Mouse (Mus musculus) bone marrow macrophage, adult 2 months (primary cell): ENCODE data around the gene Rpl7a.

Source experiments
- CTCF ChIP-seq: IDR thresholded peaks from 2 replicates; pipeline ENCODE4 v1.5.1; 2012; ENCODE audit warnings: low read depth, mild to moderate bottlenecking, low read length, moderate library complexity
- POLR2A ChIP-seq: IDR thresholded peaks from 2 replicates; pipeline ENCODE4 v1.6.1; 2012; ENCODE audit warnings: mild to moderate bottlenecking, low read depth, low read length, borderline replicate concordance

DNA sequence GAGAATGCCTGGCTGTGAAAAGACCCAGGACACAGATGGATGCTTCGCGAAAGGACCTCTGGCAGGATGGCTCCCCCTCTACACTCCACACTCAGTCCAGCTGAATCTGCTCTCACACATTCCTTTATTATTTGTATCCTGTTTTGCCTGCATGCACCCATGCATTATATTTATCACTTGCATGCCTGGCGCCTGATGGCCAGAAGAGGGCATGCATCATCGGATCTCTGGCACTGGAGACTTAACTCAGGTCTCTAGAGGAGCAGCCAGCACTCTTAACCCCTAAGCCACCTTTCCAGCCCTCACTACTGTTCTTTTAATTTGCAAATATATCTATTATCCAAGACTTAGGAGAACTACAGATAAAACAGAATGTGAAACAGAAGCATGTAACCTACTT lies 50.2 kb downstream of the Rpl7a start:
- TF ChIP-seq CTCF (peak; percentile 33; the same call in 1 of the 2 replicates), POLR2A (no peak)
